Mouse (Mus musculus): ENCODE results near the gene Pus7l.

DNA sequence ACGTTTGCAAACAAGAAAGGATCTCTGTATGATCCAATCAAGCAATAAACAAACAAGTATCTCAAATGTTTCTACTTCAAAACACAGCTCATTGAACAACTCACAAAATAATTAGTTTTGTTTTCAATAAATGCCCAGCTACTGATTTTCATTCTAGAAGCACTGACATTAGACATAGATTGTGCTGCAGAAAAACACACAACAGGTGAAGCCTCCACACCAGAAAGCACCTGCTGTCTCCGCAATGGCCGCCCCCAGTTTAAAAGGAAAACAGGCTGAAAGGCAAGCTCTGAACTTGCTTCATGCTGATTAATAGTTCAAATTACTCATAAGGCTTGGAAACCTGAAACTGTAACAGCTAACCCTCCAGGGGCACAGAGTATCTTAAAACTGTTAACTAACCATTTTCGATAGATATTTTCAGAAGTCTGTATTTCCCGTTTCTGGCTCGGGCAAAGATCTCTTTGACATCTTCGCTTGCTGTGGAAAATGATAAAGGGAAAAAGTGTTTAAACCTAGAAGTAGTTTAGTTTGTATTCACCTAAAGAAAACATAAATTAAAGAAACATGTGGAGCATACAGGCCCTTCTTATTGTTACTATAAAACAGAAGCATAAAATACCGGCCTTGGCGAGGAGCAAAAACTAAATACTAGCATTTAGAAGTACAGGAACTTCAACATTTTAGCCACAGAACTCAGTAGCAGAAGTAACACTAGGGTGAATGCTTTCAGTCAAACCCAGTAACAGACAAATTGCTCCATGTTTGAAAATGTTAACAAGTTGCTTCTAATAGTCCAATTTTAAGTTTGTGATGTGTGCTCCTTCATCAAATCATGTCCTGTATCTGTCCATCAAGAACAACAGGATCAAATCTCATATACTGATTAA lies 44.7 kb upstream of the Pus7l start:
- TF ChIP-seq EP300 (IDR thresholded peaks at IDR 0.05) (no peak), CTCF (IDR thresholded peaks at IDR 0.05) (no peak)
